Mouse (Mus musculus): Measurements from ENCODE around the gene Kdm2b.

Gene Kdm2b

DNA sequence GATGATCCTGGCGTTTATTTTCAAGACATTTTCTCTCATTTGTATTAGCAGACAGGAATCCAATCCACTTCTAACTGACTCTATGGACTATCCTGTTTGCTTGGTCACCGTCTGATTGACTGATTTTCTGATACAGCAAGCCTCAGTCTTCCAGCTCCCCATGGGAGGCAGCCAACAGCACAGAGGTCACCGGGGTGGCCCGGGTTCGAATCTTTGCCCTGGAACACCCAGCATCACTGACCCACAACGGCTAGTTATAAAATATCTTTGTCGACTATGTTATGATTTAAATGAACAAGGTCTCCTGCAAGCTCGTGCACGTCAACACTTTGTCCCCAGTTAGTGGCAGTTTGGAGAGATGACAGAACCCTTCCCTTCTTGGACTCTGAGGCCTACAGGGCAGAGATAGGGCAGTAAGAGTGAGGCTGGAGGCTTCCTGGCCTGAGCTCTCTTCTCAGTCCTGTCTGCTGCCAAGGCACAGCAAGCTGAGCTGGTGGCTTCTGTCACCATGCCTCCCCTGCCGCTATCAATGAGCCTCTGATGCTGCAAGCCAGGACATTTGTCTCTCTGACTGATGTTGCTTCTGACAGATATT lies 65.7 kb downstream of the Kdm2b start:
- peak; percentile 38 to 72 for DNase-seq

DNA sequence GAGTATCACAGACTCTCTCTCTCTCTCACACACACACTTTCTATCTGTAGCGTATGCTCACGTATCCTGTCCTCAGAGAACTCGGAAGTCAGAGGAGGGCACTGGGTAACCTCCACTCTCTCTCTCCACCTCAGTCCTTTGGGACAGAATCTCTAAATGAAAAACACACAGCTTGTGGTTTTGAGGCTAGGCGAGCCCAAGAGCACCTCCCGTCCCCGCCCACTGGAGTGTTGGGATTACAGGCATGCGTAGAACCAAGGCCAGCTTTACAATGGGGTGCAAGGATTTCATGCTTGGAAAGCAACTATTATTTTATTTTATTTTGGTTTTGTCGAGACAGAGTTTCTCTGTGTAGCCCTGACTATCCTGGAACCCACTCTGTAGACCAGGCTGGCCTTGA lies 67.7 kb downstream of the Kdm2b start:
- no peak for DNase-seq

GRCm38 (mm10) chr5:122920557-122920956 lies 69.1 kb downstream of the Kdm2b start:
- DNase-seq = no peak

- no peak for DNase-seq
Measured at GRCm38 (mm10) chr5:122917982-122918711, 71.5 kb downstream of the Kdm2b start.

DNA sequence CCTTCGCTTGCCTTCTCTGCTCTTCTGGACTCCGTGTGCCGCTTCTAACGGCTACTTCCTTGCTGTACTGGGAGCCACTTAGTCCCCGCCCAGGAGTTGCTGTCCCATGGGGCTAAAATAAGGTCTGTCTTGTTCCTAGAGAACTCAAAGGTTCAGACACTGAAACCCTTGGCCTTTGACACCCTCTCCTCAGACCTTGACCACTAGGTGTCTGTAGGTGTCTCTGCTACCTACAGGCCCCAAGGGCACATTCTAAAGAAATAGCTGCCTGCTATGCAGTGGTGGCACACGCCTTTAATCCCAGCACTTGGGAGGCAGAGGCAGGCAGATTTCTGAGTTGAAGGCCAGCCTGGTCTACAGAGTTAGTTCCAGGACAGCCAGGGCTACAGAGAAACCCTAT lies 73.5 kb downstream of the Kdm2b start:
- no peak for DNase-seq

- DNase-seq = no peak
Measured at GRCm38 (mm10) chr5:122912863-122913262, 76.8 kb downstream of the Kdm2b start.

DNA sequence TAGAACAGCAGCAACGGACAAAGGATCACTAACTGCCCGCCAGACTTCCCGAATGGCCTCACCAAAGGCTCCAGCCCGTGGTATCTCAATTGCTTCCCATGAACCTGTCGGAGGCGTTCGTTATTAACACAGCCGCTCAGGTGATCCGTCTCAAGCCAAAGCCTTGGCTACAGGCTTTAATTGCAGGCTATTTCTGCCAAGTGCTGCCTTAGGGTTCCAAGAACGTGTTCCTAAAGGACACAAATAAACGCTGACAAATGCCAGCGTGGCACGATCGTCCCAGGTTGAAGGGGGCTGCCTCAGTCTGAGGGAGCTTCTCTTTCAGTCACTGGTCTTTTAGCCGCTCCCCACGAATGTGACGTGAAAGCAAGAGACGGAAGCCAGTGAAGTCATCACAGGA lies 80.1 kb downstream of the Kdm2b start:
- DNase-seq = no peak

DNA sequence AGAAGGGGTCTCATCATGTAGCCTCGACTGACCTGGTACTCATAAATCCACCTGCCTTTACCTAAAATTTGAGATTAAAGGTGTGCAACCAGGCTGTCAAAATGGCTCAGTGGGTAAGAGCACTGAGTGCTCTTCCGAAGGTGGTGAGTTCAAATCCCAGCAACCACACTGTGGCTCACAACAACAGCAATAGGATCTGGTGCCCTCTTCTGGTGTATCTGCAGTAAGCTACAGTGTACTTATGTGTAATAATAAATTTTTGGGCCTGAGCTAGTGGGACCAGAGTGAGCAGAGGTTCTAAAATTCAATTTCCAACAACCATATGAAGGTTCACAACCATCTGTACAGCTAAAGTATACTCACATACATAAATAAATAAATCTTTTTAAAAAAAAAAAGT lies 81.6 kb downstream of the Kdm2b start:
- DNase-seq = no peak

DNA sequence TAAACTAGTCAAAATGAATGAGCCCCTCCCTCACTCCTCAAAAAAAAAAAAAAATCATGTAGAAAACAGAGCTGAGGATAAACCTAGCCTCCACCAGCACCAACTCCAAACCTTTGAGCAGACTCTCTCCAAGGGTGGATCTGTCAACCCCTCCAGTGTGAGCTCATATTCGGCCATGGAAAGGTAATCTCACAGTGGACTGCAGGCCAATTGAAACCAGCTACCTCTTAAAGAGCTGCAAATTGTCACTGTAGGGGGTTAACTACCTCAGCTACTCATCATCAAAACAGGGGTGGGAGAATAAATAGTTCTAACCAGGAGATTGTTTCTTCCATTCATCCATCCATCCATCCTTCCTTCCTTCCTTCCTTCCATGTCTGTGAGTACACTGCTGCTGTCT lies 82.4 kb downstream of the Kdm2b start:
- DNase-seq = no peak

DNA sequence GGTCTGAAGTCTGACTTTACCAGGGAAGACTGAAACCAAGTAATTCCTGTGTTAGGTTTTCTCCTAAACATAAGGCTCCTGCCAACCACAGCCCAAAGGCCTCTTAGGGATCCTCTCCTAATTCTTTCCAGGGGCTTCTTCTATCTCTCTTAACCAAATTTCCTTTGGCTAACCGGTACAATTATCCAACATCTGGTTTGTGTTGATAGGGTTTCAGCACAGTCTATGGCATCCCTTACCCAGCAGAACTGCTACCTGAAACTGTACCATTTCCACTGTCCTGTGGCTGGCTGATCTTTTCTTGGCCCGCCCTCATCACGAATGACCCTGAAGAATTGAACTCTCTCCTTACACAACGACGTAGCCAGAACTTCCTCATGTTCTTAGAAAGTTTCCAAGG lies 86.5 kb downstream of the Kdm2b start:
- no peak for DNase-seq

GRCm38 (mm10) chr5:122902228-122902627 lies 87.4 kb downstream of the Kdm2b start:
- no peak for DNase-seq

GRCm38 (mm10) chr5:122901666-122902065 lies 88.0 kb downstream of the Kdm2b start:
- no peak for DNase-seq

DNA sequence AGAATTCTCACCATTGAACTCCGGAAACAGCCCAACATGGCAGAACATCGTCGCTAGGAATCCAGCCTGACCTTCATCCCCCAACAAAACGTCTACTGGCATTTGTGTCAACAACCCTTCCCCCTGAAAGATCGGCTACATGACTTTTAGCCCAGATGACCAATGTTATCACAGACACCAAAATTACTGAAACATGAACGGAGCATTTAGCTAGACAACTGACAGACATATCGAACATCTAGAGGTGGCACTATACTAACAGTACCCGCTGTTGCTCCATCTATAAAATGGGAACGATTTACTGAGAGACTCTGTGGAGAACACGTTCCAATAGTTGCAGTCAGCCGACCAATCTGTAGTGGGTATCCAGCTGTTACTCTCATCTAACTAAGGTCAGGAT lies 88.4 kb downstream of the Kdm2b start:
- no peak for DNase-seq

DNA sequence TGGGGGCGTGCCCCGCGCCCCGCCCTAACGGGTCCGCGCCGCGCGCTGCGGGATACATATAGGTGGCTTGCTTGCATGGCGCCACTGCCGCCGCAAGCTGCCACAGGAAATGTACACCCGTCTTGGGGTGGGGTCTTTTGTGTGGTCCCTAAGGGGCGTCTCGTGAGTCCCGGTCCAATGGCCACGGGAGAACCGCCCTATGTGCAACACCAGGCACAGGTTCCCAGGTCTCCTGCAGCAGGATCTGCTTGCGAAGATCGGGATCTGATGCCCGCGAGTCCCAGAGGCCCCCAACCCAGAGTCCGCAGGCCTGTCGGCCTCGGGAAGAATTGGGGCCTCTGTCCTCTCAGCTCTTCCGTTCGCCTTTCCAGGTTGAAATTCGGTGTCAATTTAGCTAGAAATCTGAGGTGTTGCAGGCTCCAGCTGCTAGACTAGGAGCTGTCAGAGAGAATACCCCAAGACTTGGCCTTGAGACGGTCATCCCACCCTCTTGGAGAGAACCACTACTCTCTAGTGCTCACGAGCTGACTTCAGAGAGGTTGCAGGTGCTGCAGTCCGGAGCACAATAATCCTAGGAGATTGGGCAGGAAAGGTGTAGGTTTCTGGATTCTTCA lies 89.0 kb downstream of the Kdm2b start:
- no peak for DNase-seq

DNA sequence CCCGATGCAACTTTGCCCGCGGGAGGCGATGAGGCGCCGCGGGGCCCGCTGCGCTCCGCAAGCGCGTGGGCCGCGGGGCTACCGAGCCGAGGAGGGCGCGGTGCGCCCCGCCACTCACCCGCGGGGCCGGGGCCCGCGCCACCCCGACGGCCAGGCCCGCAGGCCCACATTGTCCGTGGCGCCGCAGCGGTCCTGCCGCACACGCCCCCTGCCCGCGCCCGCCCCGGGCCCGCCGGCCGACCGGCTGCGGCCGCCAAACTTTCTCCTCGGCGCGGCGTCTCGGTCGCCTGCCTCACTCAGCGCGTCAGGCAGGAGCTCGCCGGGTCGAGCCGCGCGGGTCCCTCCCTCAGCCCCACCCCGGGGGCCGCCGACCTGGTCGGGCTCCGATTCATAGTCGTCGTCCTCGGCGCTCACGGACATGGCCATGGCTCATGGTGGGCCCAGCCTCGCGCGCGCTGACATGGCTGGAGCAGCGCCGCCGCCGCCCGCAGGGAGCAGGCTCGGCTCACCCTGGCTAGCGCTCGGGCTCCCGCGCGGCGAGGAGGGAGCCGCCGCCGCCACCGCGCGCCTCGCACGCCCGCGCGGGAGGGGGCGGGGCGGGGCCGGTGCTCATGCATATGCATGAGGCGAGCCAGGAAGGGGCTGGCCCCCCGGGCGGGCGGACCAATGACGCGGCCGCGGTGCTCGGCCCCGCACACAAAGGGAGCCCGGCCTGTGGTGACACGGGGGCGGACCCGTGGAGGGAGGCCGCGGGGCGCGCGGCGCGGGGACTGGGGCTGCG lies 89.7 kb downstream of the Kdm2b start:
- DNase-seq = peak; percentile 93 to 97

- DNase-seq = peak in 1 of 2 experiments; percentile 62
Measured at GRCm38 (mm10) chr5:122898963-122899776, 90.5 kb downstream of the Kdm2b start.

DNA sequence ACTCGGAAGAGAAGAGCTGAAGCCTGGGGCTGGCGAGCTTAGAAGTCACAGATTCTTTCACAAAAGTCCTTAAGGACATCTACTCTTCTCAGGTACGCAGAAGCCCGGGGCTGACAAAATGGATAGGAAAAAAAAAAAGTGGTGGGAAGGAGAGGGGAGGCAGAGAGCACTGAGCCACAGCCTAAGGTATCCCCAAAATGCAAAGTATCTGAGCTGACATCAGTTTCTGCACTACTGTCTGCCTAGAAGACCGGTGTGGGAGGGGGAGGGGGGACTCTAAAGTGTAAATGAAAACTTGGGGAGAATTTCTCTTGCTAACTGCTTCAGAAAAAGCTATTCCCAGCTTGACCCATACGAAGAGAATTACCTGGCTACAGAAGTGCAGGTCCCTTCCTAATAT lies 91.5 kb downstream of the Kdm2b start:
- DNase-seq = no peak

GRCm38 (mm10) chr5:122894821-122895220 lies 94.8 kb downstream of the Kdm2b start:
- no peak for DNase-seq

DNA sequence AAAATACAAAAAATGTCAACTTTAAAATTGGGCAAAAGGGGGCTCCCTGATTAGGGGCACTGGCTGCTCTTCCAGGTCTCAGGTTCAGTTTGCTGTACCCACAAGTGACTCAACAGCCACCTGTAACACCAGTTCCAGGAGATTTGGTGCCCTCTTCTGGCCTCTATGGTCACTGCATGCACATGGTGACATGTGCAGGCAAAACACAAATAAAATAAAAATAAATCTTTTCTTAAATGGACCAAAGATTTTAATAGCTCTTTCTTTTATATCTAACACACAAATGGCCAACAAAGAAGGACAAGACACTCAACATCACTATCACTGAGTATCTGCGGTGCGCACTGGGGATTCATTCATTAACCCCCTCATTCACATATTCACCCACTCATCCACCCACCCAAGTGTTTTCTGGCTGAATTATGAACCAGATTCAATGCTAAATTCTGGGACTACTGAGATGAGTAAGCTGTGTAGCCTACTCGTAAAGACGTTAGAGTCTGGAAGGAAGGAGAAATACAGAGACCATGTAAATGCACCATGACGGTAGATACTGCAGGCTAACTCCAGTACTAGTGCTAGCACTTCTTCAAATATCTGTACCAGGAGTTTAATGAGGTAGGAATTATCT lies 95.5 kb downstream of the Kdm2b start:
- peak; percentile 57 to 86 for DNase-seq

- no peak for DNase-seq
Measured at GRCm38 (mm10) chr5:122893270-122893669, 96.4 kb downstream of the Kdm2b start.

GRCm38 (mm10) chr5:122890396-122890795 lies 99.2 kb downstream of the Kdm2b start:
- DNase-seq = no peak

GRCm38 (mm10) chr5:122888612-122889214 lies 100.9 kb downstream of the Kdm2b start:
- no peak for DNase-seq
